Mouse (Mus musculus) kidney, postnatal 4 days (tissue): ENCODE measurements at regions not wholly inside any gene's neighbourhood (a gene's known extent, or its start where the extent isn't known, plus 50 kb on each side); places are given as distances from the start of the nearest gene placed in this dataset.
"Not testable (repeated sequence)": the region's sequence is repeated elsewhere in the genome, so short reads cannot be mapped to it uniquely, and the experiment has no call there.

Experiments
- DNase-seq, 2 experiments: peaks; one replicate each; pipeline ENCODE4 v3.0.0; 2021; ENCODE audit warnings: mixed read lengths in 2 of 2

DNA sequence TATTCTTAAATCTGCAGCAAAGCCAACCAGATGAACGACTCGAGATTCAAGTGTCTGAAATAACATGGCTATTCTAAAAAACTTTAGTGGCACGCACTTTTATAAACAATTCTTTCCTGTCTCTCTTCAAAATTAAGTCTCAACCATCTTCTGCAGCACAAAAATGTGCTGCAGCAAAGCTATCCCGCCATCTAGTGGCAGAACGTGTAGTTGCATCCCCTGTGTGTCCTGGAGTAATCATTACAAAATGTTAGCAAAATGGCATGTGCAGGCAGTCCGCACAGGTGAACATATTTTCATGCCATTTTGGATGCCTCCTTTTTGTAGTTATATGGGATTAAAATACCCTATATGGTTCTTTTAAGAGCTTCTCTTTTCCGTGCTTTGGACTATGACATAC lies 293.1 kb upstream of the Slc7a14 start:
- peak; percentile 90 to 91 for DNase-seq

DNA sequence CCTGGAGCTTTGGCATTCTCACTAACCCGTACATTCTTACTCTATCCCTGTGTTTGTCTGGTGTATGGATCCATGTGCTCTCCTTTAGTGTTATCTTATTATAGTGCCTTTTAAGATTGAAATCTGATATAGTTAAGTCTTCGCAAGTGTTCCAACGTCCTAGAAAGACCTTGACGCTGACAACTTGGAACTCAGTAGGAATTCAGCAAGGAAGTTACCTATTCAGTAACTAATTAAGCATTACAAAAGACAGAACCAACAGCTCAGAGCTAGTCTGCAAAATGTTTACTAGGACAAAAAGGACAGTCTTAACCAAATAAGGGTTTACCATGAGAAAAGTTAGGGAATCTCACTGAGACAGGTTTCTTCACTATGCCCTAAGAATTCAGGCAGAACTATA lies 286.4 kb upstream of the Slc7a14 start:
- not testable (repeated sequence) for DNase-seq

GRCm38 (mm10) chr3:31585971-31586370 lies 275.8 kb upstream of the Slc7a14 start:
- DNase-seq, result peak; percentile 13 to 23

DNA sequence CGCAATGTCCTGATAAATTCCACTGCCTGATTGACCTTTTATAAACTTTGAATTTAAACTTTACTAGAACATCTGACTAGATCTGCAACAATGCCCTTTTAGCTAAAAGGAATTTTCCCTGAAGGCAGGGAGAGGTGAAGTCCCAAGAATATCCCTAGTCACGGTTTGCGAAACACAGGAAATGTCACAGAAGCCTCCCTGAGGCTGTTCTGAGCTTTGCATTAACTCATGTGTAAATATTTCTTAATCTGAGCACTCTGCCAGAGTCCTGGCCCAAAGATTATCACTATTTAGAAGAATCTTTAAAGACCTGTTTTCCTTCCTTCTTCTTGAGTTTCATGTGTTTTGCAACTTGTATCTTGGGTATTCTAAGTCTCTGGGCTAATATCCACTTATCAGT lies 263.7 kb upstream of the Slc7a14 start:
- DNase-seq, result no peak
